Mouse (Mus musculus): ENCODE results near the gene Dmrtb1.

The Dmrtb1 gene

DNA sequence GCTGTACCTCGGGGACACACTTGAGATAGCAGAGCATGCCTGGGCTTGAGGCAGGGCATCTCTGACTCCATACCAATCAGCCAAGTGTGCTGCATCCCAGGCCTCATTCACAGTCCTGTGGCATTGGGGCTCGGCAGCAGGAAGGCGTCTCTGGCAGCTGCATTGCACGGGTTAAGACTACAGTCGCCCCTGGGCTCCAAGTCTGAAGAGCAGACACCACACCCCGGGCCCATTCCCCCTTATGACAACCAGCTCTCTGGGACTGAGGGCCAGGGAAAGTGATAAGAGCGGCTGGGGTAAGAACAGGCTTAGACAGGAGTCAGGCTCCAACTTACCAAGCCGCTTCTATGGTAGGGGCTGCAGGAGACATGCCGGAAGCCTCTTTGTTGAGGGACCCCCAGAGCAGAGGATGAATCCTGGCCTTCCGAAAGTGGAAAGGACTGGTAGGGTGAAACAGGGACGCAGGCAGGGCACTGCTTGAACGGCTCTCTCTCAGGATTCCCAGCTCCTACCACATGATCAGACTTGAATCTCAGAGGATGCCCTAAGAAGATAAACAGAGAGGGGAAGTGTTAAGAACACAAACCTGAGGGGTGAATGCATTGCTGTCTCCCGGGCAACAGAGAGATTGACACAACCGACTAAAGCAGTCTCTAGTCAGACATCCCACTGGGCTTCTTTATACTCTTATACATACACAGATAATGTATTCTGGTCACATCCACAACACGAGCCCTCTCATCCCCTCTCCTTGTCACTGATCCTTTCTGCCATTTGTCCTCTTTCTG, 3.5 kb downstream of the Dmrtb1 start:
- DNase-seq (ENCODE audit: low spot score): no peak

GRCm38 (mm10) chr4:107675645-107676044, 8.4 kb downstream of the Dmrtb1 start:
- DNase-seq (ENCODE audit: low spot score): no peak

DNA sequence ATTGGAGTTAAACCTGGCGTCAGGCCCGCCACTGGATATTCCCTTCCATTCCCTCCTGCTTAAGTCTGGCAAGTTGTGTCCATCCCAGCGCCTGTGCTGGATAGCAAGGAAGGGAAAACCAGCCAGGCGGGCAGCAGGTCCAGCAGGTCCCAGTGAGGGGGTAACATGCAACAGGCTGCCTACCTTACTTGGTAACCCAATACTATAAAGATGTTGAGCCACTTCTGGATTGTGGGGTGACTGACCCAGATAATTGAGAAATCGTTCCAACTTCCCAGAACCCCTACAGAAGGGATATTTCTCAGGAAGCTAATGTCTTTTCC, 9.7 kb downstream of the Dmrtb1 start:
- no peak for DNase-seq (ENCODE audit: low spot score)

DNA sequence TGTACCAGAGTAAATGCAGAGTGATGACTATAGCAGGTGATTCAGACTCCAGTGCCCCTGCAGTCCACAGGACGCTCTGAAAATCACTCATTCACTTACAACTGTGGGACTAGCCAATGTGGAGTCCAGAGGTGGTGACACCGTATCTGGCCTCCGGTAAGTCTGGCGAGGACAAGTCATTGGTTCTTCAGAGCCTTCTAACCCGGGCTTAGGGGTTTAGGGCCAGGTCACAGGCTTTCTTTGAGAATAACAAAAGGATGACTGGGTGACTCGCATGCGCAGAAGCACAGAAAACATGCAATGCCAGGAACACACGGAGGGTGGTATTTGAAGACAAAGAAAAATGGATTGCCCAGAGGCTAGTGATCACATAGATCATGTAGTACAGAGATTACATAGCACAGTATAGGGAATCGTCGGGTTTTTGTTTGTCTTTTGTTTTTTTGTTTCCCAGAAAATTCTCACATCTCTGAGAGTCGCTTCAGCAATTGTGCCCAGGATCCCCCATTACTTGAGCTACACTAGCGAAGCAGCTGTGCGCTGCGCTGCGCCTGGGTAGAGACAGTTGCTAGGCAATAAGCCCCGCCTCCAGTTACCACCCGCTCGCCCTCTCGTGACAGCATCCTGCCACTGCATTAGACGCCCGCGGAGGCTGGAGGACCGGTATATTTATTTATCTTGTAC, 10.2 kb downstream of the Dmrtb1 start:
- DNase-seq (ENCODE audit: low spot score): peak; percentile 59

DNA sequence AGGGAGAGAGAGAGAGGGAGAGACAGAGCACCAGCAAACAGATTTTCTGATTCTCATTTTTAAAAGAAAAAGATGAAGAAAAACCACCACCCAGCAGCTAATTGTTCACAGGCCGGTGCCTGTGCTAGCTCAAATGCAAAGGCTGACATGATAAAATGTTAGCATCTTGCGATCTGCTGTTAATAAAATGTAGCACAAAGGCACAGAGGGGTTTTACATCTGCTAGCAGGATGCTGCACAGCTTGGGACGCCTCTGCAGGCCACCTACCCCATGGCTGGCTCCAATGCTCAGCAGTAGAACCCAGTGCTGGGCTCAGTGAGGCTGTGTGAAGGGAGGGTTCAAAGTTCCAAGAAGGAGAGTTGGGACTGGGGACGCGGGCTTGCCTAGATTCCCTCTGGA, 13.3 kb downstream of the Dmrtb1 start:
- DNase-seq (ENCODE audit: low spot score): no peak

DNA sequence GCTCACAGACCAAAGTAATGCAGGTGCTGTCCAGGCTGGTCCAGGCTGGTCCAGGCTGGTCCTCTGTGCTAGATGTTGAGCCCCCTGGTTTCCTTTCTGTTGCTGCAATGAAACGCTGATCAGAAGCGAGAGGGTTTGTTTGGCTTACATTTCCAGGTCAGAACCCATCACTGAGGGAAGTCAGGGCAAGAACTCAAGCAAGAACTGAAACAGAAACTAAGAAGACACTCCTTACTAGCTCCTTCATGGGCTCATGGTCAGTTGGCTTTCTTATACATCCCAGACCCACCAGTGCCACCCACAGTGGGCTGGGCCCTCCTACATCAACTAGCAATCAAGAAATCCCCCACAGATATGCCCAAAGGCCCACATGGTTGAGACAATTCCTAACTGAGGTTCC, 15.5 kb downstream of the Dmrtb1 start:
- no peak for DNase-seq (ENCODE audit: low spot score)

GRCm38 (mm10) chr4:107660649-107661048, 23.4 kb downstream of the Dmrtb1 start:
- DNase-seq (ENCODE audit: low spot score): no peak

DNA sequence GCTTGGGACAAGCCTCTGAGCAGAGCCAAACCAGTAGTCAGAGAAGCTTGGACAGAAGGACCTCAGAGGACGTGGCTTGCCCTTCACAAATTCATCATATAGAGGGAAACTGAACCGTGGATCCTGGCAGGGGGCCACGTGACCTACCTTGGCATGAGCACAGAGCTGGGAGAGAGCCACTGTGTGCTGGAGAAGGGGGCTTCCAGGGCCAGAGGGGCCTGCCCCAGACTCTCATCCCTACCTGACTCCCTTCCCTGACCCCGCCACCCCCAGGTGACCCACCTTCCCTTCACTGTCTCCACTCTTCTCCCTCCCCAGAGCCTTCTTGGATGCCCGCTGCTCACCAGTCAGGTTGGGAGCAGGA, 30.8 kb downstream of the Dmrtb1 start:
- no peak for DNase-seq (ENCODE audit: low spot score)

DNA sequence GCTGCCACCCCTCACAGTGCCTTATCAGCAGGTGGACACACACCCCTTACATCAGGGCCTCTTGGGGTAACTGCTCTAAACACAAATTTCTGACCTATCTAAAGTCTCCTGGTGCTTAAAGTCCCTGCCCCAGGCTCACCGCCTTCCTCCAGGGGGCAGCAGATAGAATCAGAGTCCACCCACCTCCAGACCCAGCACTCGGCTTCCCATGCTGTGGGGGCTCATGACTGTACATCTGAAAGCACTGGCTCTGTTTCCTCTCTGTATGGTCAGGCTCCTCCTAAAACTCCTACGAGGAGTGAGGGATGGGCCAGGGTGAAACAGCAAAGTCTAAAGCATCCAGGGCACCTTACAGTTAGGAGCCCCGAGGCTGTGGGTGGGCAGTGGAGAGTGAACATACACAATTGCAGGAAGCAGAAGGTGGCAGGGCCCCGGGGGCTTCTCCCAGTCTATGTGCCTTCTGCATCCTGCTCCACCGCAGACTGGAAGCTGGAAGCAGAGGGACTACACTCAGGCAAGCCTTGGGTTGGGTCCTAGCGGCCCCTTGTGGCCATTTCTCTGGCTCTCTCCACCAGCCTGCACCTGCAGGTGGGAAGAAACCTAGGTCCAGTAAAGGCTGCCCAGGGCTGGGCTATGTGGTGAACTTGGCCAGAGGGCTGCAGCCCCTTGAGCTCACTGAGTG, 31.3 kb downstream of the Dmrtb1 start:
- DNase-seq (ENCODE audit: low spot score): no peak

- no peak for DNase-seq (ENCODE audit: low spot score)
These were observed 33.0 kb downstream of the Dmrtb1 start for GRCm38 (mm10) chr4:107651021-107651496.

DNA sequence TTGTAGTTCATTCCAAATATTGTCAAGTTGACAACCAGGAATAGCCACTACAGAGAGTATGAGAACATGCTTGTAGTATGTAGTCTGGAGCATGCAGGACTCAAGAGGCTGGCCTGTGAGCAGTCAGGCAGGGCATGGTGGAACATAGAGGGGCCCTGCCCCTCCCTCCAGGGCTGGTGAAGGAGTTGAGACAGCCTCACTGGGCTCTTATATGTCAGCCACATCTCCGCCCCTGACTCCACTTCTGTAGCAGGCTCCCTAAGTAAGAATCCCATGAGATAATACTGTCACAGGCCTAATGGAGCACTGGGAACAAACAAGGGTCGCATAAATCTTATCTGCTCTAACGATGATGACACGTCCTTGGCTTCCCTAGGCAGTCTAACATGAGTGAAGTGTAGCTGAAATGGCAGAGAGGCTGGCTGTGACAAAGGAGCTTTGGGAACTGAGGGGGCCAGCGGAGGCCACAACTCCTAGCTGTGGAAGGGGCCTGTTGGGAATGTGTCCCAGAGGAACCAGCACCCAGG, 35.0 kb downstream of the Dmrtb1 start:
- DNase-seq (ENCODE audit: low spot score): no peak

DNA sequence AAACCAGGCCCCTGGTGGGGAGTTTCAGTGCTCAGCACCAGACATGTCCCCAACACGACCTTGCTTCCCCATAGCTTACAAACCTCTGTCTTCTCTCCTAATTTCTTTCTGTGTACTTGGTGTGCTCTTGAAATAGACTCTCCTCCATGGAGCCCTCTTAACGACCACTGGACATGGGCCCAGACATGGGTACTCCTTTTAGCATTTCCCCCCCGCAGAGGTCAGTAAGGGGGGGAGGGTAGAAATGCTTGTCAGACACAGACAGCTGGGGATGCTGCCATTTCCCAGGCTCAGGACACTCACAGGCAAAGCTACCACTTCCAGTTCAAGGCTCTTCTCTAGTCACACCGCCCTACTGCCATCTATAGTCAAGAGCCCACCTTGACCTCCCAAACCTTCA, 42.4 kb downstream of the Dmrtb1 start:
- DNase-seq (ENCODE audit: low spot score): no peak

DNA sequence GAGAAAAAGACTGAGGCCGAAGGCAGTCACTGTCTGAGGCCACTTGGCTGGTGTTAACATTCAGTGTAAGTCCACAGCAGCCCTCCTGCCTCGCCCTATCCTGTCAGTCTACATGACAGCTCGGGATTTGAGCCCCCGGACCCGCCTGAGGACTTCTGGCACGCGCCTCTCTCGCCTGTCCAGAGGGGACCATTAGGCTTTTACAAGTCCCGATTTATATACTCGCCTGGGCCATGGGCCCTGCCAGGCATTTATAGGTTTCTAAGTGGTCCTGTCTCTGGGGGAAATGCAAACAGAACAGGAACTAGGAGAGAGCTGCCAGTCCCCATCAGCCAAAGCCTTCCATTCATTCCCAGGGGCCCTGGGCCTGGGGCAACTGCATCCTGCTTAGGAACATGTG, 45.7 kb downstream of the Dmrtb1 start:
- no peak for DNase-seq (ENCODE audit: low spot score)

DNA sequence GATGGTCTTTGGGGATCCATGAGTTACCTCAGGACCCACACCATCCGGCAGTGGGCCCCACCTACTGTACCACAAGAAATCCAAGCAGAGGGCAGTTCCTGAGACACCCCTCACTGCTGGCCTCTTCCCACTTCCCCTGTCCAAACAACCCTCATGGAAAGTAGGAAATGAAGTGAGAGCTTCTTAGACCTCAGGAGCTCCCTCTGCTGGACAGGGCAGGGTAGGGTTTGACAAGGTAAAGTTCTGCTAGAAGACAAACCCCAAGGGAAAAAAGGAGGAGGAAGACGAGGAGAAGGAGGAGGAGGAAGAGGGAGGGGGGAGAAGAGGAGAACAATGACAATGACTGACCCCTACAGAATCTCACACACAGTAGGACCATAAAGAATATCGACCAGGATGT, 46.4 kb downstream of the Dmrtb1 start:
- no peak for DNase-seq (ENCODE audit: low spot score)

DNA sequence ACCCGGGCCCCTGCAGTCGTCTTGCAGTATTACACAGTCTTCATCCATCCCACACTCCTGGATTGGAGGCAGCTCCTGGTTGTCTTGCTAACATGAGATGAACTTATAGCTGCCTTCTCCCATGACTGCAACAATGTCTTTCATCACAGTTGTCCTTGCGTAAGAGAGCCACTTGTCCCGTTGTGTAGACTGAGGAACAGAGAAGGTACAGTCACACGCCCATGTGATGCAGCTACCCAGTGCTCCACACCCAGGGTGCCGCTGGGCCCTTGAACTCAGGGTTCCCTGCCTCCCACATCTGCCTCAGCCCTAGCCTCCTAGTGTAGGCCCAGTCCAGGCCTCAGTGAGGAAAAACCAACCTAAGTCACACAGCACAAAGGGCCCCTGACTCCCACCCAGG, 47.9 kb downstream of the Dmrtb1 start:
- no peak for DNase-seq (ENCODE audit: low spot score)

- no peak for DNase-seq (ENCODE audit: low spot score)
These were observed 49.4 kb downstream of the Dmrtb1 start for GRCm38 (mm10) chr4:107634631-107635030.

- DNase-seq (ENCODE audit: low spot score): no peak
These were observed 55.1 kb downstream of the Dmrtb1 start for GRCm38 (mm10) chr4:107628921-107629411.

GRCm38 (mm10) chr4:107628226-107628625, 55.8 kb downstream of the Dmrtb1 start:
- DNase-seq (ENCODE audit: low spot score): no peak
